Mouse (Mus musculus) forebrain, embryonic 11.5 days (tissue): ENCODE results near the gene Sun2. TPM values are rescaled to one million over a fixed set of nuclear protein-coding genes. Genes with fewer than 3 reads are reported as not detected.

Experiments
- ATAC-seq: fragments of 200-750 bp; cut with Nextera tagmentation; replicated peaks from 2 replicates; pipeline ENCODE4 v1.8.0; 2017; ENCODE audit warnings: moderate TSS enrichment; ENCODE audit not compliant: low FRiP score
- DNase-seq: peaks from one replicate; pipeline ENCODE4 v3.0.0-alpha.2; 2017; ENCODE audit warnings: low spot score
- H3K27ac ChIP-seq: fragments of 300-500 bp; sonication (generic); 2 replicates; pipeline ENCODE4 v1.5.1; 2014; ENCODE audit warnings: low read depth, low read length
- H3K27me3 ChIP-seq: fragments of 300-500 bp; sonication (generic); 2 replicates; pipeline ENCODE4 v1.6.1; 2014; ENCODE audit warnings: mild to moderate bottlenecking, low read length, mixed read lengths; ENCODE audit not compliant: control insufficient read depth, insufficient read depth
- H3K36me3 ChIP-seq: fragments of 300-500 bp; sonication (generic); 2 replicates; pipeline ENCODE4 v1.6.1; 2014; ENCODE audit warnings: mild to moderate bottlenecking, low read length, moderate library complexity, mixed read lengths; ENCODE audit not compliant: control insufficient read depth, insufficient read depth
- H3K4me1 ChIP-seq: fragments of 300-500 bp; sonication (generic); replicated peaks from 2 replicates; pipeline ENCODE4 v1.6.1; 2014; ENCODE audit warnings: low read length, mixed read lengths; ENCODE audit not compliant: control insufficient read depth, insufficient read depth
- H3K4me2 ChIP-seq: fragments of 300-500 bp; sonication (generic); 2 replicates; pipeline ENCODE4 v1.6.1; 2014; ENCODE audit warnings: low read depth, mild to moderate bottlenecking, low read length, moderate library complexity, mixed read lengths; ENCODE audit not compliant: severe bottlenecking
- H3K4me3 ChIP-seq: fragments of 300-500 bp; sonication (generic); 2 replicates; pipeline ENCODE4 v1.5.1; 2014; ENCODE audit warnings: low read depth, low read length
- H3K9ac ChIP-seq: fragments of 300-500 bp; sonication (generic); 2 replicates; pipeline ENCODE4 v1.6.1; 2014; ENCODE audit warnings: low read length
- H3K9me3 ChIP-seq: fragments of 300-500 bp; sonication (generic); 2 replicates; pipeline ENCODE4 v1.6.1; 2016; ENCODE audit warnings: low read length, mixed read lengths; ENCODE audit not compliant: control insufficient read depth
- WGBS: fragments of 180-500 bp; shearing (Covaris S2); extraction: QIAGEN DNeasy Blood & Tissue Kit; methylation state at CpG from one replicate; pipeline ENCODE4 v1.1.7; 2014; 5-methylcytosine and 5-hydroxymethylcytosine counted together
- polyA plus RNA-seq: library from polyadenylated mRNA; unstranded; fragments of >200 nt; fragmentation: Nextera tagmentation; extraction: Ambion mirVana; gene quantifications from 2 replicates; pipeline ENCODE4 v1.2.1, GENCODE M21; 2014

The Sun2 gene
- 4.3 and 5.9 TPM in 2 replicates for polyA plus RNA-seq

GRCm38 (mm10) chr15:79741921-79742705, at the start of gene Sun2:
Sun2 (minus strand) TSS chr15:79742536.
- peak within 1 kb of the TSS; percentile 94 for H3K4me2 ChIP-seq
- peaks cover 2% of the 10 kb centered on the region; the same call in 1 of the 2 replicates for H3K27me3 ChIP-seq
- peak within 1 kb of the TSS; percentile 96 for H3K4me3 ChIP-seq
- under 1% methylated on average over 76 of the region's 93 CpGs for WGBS
- peak; percentile 92 for ATAC-seq
- no peaks in the 10 kb centered on the region; the same call in 1 of the 2 replicates for H3K4me1 ChIP-seq
- DNase-seq: peak; percentile 94
- H3K27ac ChIP-seq: no peak within 1 kb of the TSS
- no peaks in the 10 kb centered on the region; the same call in 1 of the 2 replicates for H3K36me3 ChIP-seq
- no peaks in the 10 kb centered on the region for H3K9me3 ChIP-seq
- H3K9ac ChIP-seq: peak within 1 kb of the TSS; percentile 89

GRCm38 (mm10) chr15:79791502-79791901, 49.2 kb upstream of the Sun2 start:
- peak; percentile 83 for DNase-seq
- Histone ChIP-seq H3K9me3 (no peaks in the 10 kb centered on the region), H3K4me2 (no peak overlapping the region), H3K9ac (no peak overlapping the region), H3K27ac (no peak overlapping the region), H3K4me3 (no peak overlapping the region), H3K27me3 (no peaks in the 10 kb centered on the region), H3K4me1 (0 out of 2 replicates have a peak, but pooled peaks cover 2% of the 10 kb centered on the region), H3K36me3 (no peaks in the 10 kb centered on the region)
- 3% methylated on average over 12 of the region's 12 CpGs for WGBS
- no peak for ATAC-seq

DNA sequence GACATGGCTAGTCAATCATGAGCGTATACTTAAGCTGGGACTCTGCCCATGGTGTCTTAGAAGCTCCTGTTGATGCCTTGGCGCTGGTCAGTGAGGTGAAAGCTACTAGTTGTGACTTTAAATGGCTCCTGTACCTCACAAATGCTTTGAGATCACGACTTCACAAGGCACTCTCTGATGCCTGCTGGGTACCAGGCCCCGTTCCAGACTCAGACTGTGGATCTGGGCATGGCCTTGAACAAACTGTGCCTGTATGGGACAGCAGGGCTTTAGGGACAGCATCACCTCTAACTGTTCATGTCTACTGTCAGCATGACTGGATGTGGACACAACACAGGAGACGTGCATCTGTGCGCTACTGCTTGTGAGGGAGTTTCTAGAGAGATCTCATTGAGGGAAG, 48.6 kb upstream of the Sun2 start:
- Histone ChIP-seq H3K4me1 (0 out of 2 replicates have a peak, but pooled peaks cover 2% of the 10 kb centered on the region), H3K4me3 (no peak overlapping the region), H3K27me3 (no peaks in the 10 kb centered on the region), H3K27ac (no peak overlapping the region), H3K9ac (no peak overlapping the region), H3K4me2 (no peak overlapping the region), H3K36me3 (no peaks in the 10 kb centered on the region), H3K9me3 (no peaks in the 10 kb centered on the region)
- 84% methylated on average over 6 of the region's 6 CpGs for WGBS
- ATAC-seq (no peak), DNase-seq (no peak)

- no peak overlapping the region for H3K4me2 ChIP-seq
- ATAC-seq (no peak), DNase-seq (no peak)
- no peaks in the 10 kb centered on the region for H3K9me3 ChIP-seq
- H3K27me3 ChIP-seq: no peaks in the 10 kb centered on the region
- H3K4me3 ChIP-seq: no peak overlapping the region
- H3K36me3 ChIP-seq: no peaks in the 10 kb centered on the region
- WGBS: 59% methylated on average over 8 of the region's 8 CpGs
- 0 out of 2 replicates have a peak, but pooled peaks cover 2% of the 10 kb centered on the region for H3K4me1 ChIP-seq
- no peak overlapping the region for H3K27ac ChIP-seq
- H3K9ac ChIP-seq: no peak overlapping the region
Measured at GRCm38 (mm10) chr15:79790111-79790510, 47.8 kb upstream of the Sun2 start.

GRCm38 (mm10) chr15:79787815-79788214, 45.5 kb upstream of the Sun2 start:
- H3K4me1 ChIP-seq: no peaks in the 10 kb centered on the region
- no peak overlapping the region for H3K4me2 ChIP-seq
- no peak overlapping the region for H3K9ac ChIP-seq
- no peak overlapping the region for H3K4me3 ChIP-seq
- no peaks in the 10 kb centered on the region for H3K36me3 ChIP-seq
- H3K9me3 ChIP-seq: no peaks in the 10 kb centered on the region
- no peak overlapping the region for H3K27ac ChIP-seq
- WGBS: 41% methylated on average over 8 of the region's 8 CpGs
- ATAC-seq (no peak), DNase-seq (no peak)
- H3K27me3 ChIP-seq: no peaks in the 10 kb centered on the region

- H3K27me3 ChIP-seq: no peaks in the 10 kb centered on the region
- H3K4me2 ChIP-seq: no peak overlapping the region
- H3K4me1 ChIP-seq: no peaks in the 10 kb centered on the region
- 80% methylated on average over 1 of the region's 1 CpGs for WGBS
- H3K9ac ChIP-seq: no peak overlapping the region
- DNase-seq: no peak
- no peaks in the 10 kb centered on the region for H3K9me3 ChIP-seq
- H3K36me3 ChIP-seq: no peaks in the 10 kb centered on the region
- H3K4me3 ChIP-seq: no peak overlapping the region
- ATAC-seq: no peak
- H3K27ac ChIP-seq: no peak overlapping the region
Measured at GRCm38 (mm10) chr15:79785056-79785455, 42.7 kb upstream of the Sun2 start.

GRCm38 (mm10) chr15:79777749-79778148, 35.4 kb upstream of the Sun2 start, which contains the start of gene Dnal4:
Dnal4 (minus strand) TSS chr15:79777849.
- H3K4me2 ChIP-seq: no peak within 1 kb of the TSS
- no peak for DNase-seq
- ATAC-seq: no peak
- peaks cover 5% of the 10 kb centered on the region; the same call in 1 of the 2 replicates for H3K4me1 ChIP-seq
- H3K9me3 ChIP-seq: no peaks in the 10 kb centered on the region
- H3K4me3 ChIP-seq: no peak within 1 kb of the TSS
- H3K27ac ChIP-seq: no peak within 1 kb of the TSS
- no peaks in the 10 kb centered on the region for H3K27me3 ChIP-seq
- no peak within 1 kb of the TSS for H3K9ac ChIP-seq
- H3K36me3 ChIP-seq: no peaks in the 10 kb centered on the region

- Histone ChIP-seq H3K4me3 (no peak overlapping the region), H3K9me3 (no peaks in the 10 kb centered on the region), H3K4me1 (peaks cover 5% of the 10 kb centered on the region; the same call in 1 of the 2 replicates), H3K4me2 (no peak overlapping the region), H3K27me3 (no peaks in the 10 kb centered on the region), H3K27ac (no peak overlapping the region), H3K9ac (no peak overlapping the region), H3K36me3 (no peaks in the 10 kb centered on the region)
- ATAC-seq (no peak), DNase-seq (no peak)
- 66% methylated on average over 7 of the region's 7 CpGs for WGBS
Measured at GRCm38 (mm10) chr15:79775662-79776061, 33.3 kb upstream of the Sun2 start.
